Mouse (Mus musculus) forebrain, embryonic 10.5 days (tissue): ENCODE measurements around the gene Ly86. TPM values are rescaled to one million over a fixed set of nuclear protein-coding genes. Genes with fewer than 3 reads are reported as not detected.

Source experiments
- DNase-seq: peaks from one replicate; pipeline ENCODE4 v3.0.0-alpha.2; 2017; ENCODE audit warnings: low spot score; ENCODE audit errors: extremely low spot score
- H3K27ac ChIP-seq: fragments of 300-500 bp; sonication (generic); 2 replicates; pipeline ENCODE4 v1.5.1; 2016; ENCODE audit warnings: mild to moderate bottlenecking
- H3K27me3 ChIP-seq: fragments of 300-500 bp; sonication (generic); 2 replicates; pipeline ENCODE4 v1.6.1; 2016; ENCODE audit warnings: mild to moderate bottlenecking; ENCODE audit not compliant: poor library complexity, severe bottlenecking
- H3K36me3 ChIP-seq: fragments of 300-500 bp; sonication (generic); replicated peaks from 2 replicates; pipeline ENCODE4 v1.6.1; 2016; ENCODE audit warnings: mild to moderate bottlenecking, moderate library complexity
- H3K4me1 ChIP-seq: fragments of 300-500 bp; sonication (generic); 2 replicates; pipeline ENCODE4 v1.6.1; 2016
- H3K4me3 ChIP-seq: fragments of 300-500 bp; sonication (generic); 2 replicates; pipeline ENCODE4 v1.5.1; 2016; ENCODE audit warnings: mild to moderate bottlenecking, moderate library complexity
- H3K9me3 ChIP-seq: fragments of 300-500 bp; sonication (generic); 2 replicates; pipeline ENCODE4 v1.6.1; 2016; ENCODE audit warnings: mild to moderate bottlenecking, moderate library complexity
- WGBS: fragments of 180-500 bp; shearing (Covaris S2); methylation state at CpG from one replicate; pipeline ENCODE4 v1.1.7; 2016; 5-methylcytosine and 5-hydroxymethylcytosine counted together
- polyA plus RNA-seq: library from polyadenylated mRNA; unstranded; fragments of >200 nt; fragmentation: Nextera tagmentation; extraction: Ambion mirVana; gene quantifications from 2 replicates; pipeline ENCODE4 v1.2.1, GENCODE M21; 2016

Gene Ly86
- polyA plus RNA-seq, 1 experiment from 2014 or later, result 4.2 TPM

DNA sequence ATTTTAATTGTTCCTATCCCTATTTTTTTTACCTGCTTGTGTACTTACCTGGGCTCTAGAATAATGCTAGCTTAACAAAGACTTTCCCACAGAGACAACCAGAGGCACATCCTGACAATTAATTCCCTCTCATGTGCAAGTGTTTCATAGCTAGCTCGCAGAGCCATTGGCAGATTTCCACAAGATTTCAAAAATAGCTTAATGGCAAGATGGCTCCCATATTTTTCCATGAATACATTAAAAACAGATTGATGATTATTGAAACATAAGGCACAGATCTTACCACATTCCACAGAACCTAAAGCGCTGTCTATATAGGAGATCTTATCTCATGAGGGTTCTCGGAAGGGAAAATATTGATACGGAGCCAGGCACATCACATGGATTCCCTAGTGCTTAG lies 93.8 kb downstream of the Ly86 start:
- WGBS, result 94% methylated on average over 4 of the region's 4 CpGs
- Histone ChIP-seq H3K27me3 (peaks cover 92% of the 10 kb centered on the region), H3K9me3 (no peaks in the 10 kb centered on the region), H3K4me3 (no peak overlapping the region), H3K36me3 (no peaks in the 10 kb centered on the region), H3K27ac (no peak overlapping the region), H3K4me1 (peaks cover 36% of the 10 kb centered on the region)
- DNase-seq, result no peak

DNA sequence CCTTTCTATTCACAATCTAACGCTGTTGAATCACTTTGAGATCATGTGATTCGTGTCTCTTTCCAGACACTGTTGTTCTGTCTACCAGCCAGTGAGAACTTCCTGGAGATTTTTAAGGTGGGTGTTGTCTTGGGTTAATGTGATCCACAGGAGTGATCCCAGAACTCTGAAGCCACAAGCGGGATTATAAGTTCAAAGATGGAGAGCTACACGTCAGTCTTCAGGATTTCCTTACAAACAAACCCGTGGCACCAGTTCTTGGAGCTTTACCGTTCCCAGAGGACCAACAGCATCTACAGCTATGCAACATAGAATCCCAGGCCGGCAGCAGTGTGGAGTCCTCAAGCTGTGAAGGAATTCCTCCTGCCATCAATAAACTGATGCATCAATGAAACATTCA lies 94.5 kb downstream of the Ly86 start:
- Histone ChIP-seq H3K27ac (no peak overlapping the region), H3K4me3 (no peak overlapping the region), H3K9me3 (no peaks in the 10 kb centered on the region), H3K36me3 (no peaks in the 10 kb centered on the region), H3K4me1 (peaks cover 34% of the 10 kb centered on the region), H3K27me3 (peaks cover 89% of the 10 kb centered on the region)
- no peak for DNase-seq
- WGBS, result 79% methylated on average over 7 of the region's 7 CpGs

DNA sequence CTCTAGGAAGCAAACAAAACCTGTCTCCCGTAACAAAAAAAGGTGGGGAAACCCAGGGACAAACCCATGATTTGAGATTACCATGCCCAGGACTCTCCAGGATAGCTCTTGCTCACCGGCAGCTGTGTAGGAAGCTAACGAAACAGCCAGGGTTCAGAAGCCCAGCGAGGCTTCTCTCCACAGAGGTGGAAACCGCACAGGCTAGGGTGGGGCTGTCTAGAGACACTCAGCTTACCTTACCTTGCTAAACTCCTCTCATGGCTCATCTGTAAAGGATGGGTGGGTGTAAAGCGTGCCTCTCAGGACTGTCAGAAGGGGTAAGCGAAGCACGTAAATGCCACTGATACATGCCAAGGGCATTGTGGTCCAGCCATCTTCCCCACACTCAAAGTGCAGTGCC lies 94.9 kb downstream of the Ly86 start:
- 72% methylated on average over 8 of the region's 8 CpGs for WGBS
- H3K27me3 ChIP-seq, result peaks cover 84% of the 10 kb centered on the region
- no peak overlapping the region for H3K27ac ChIP-seq
- H3K4me3 ChIP-seq, result no peak overlapping the region
- H3K9me3 ChIP-seq, result no peaks in the 10 kb centered on the region
- no peaks in the 10 kb centered on the region for H3K36me3 ChIP-seq
- H3K4me1 ChIP-seq, result peaks cover 30% of the 10 kb centered on the region
- DNase-seq, result no peak

DNA sequence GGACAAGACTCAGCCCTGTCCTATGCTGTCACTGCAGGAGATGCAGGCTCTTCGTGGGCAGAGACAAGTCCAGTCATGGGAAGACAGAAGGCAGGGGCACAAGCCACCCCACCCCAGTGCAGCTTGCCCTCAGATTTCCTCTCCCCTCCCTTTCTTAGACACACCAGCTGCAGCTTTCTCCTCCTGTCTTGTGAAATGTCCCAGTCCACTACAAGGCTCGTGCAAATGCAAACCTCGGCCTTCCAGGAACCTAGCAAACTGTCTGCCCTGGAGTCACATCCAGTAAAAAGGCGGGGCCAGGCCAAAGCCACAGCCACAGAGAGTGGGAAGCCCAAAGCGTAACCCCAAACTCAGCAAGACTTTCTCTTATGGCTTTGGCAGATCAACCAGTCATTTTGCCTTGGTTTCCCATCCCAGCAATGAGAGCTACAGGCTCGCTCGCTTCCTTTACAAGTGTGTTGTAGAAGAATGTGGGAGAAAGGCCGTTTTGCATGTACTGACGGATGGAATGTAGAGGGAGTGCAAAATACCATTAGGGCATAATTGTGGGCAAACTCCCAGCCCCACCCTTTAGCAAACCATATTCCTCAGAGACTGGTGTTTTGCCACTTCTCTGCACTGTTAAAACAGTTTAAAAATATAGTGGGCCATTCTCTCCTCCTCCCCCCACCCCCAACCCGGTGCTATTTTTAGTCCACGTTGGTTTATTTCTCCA lies 95.7 kb downstream of the Ly86 start:
- Histone ChIP-seq H3K27ac (no peak overlapping the region), H3K27me3 (peaks cover 76% of the 10 kb centered on the region), H3K4me3 (no peak overlapping the region), H3K9me3 (no peaks in the 10 kb centered on the region), H3K36me3 (no peaks in the 10 kb centered on the region), H3K4me1 (peaks cover 30% of the 10 kb centered on the region)
- WGBS, result 70% methylated on average over 11 of the region's 11 CpGs
- no peak for DNase-seq

DNA sequence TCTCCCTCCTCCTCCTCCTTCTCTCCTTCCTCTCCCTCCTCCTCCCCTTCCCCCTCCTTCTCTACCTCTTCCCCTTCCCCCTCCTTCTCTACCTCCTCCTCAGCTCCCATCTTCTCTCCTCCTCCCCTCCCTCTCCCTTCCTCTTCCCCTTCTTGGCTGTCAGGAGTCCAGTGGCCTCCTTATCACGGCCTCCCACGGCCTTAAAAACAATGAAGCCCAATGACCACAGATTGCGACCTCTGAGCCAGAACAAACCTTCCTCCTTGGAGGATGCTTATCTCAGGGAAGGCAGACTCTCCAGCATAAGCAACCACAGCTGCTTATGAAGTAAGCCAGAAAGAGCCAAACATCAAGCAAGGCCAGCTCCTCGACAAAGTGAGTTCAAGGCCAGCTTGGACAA lies 97.0 kb downstream of the Ly86 start:
- WGBS, result 25% methylated on average over 4 of the region's 4 CpGs
- Histone ChIP-seq H3K36me3 (no peaks in the 10 kb centered on the region), H3K27ac (no peak overlapping the region), H3K27me3 (peaks cover 66% of the 10 kb centered on the region), H3K4me1 (peaks cover 19% of the 10 kb centered on the region), H3K9me3 (no peaks in the 10 kb centered on the region), H3K4me3 (no peak overlapping the region)
- DNase-seq, result no peak

DNA sequence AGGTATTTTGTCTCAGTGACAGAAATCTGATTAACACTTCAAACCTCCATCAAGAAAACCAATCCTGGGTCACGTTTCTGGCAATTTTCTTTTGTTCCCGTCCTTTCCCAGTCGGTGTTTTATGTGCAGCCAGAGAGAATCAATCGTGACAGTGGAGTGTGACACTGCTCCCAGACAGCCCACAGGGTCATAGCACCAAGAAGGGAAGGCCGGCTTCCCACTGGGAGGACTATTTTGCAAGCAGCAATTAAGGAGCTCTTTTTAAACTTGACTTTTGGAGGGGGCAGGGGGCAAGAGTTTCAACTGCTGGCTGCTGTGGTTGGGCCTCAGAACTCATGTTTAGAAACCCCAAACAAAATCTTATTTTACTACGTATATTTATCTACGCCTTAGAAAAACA lies 97.5 kb downstream of the Ly86 start:
- Histone ChIP-seq H3K27me3 (peaks cover 61% of the 10 kb centered on the region), H3K9me3 (no peaks in the 10 kb centered on the region), H3K4me3 (no peak overlapping the region), H3K4me1 (peaks cover 19% of the 10 kb centered on the region), H3K36me3 (no peaks in the 10 kb centered on the region), H3K27ac (no peak overlapping the region)
- 45% methylated on average over 7 of the region's 7 CpGs for WGBS
- no peak for DNase-seq

DNA sequence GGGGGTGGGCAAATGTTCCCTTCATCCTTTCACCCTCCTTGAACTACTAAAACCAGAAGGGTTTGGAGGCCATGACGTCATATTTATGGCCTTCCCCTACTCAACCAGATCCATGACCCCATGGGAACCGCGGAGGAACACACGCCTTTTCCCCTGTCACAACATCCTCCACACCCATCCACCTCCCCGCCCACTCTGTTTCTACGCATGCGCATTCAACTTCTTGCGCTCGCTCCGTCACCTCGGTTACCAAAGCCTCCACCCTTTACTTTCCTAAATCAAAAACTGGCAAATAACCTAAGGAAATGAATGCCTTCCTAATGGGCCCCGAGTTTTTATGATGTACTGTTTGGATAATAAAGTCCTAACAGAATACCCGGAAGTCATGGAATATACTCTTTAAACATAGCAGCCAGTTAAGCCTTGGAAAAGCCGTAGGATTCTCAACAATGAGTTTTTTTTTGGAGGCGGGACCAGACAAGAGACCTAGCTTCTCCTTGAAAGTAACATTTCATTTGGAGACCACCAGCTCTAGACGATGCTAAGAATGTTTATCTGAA lies 101.8 kb downstream of the Ly86 start:
- H3K27ac ChIP-seq, result no peak overlapping the region
- DNase-seq, result no peak
- H3K27me3 ChIP-seq, result peaks cover 30% of the 10 kb centered on the region
- H3K9me3 ChIP-seq, result no peaks in the 10 kb centered on the region
- 91% methylated on average over 16 of the region's 16 CpGs for WGBS
- H3K4me1 ChIP-seq, result peaks cover 12% of the 10 kb centered on the region
- no peak overlapping the region for H3K4me3 ChIP-seq
- H3K36me3 ChIP-seq, result no peaks in the 10 kb centered on the region

DNA sequence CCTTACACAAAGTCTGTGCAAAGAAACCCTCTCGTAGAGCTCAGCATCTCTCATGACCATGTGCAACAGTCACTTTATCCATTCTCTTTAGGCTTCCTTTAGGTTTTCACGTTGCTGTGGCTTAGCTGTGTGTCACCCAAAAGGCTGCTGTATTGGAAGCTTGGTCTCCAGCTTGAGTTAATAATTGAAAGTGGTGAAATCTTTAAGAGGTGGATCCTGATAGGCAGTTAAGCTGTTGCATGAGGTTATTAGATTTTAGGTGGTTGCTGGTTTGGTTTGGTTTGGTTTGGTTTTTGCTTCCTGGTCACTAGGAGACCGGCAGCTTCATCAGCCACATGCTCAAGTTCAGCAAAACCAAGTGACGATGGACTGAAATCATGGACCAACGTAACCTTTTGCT lies 106.0 kb downstream of the Ly86 start:
- H3K27me3 ChIP-seq, result peaks cover 33% of the 10 kb centered on the region
- no peaks in the 10 kb centered on the region for H3K36me3 ChIP-seq
- no peaks in the 10 kb centered on the region for H3K9me3 ChIP-seq
- peaks cover 32% of the 10 kb centered on the region for H3K4me1 ChIP-seq
- no peak overlapping the region for H3K4me3 ChIP-seq
- no peak overlapping the region for H3K27ac ChIP-seq
- 87% methylated on average over 5 of the region's 5 CpGs for WGBS
- DNase-seq, result no peak

DNA sequence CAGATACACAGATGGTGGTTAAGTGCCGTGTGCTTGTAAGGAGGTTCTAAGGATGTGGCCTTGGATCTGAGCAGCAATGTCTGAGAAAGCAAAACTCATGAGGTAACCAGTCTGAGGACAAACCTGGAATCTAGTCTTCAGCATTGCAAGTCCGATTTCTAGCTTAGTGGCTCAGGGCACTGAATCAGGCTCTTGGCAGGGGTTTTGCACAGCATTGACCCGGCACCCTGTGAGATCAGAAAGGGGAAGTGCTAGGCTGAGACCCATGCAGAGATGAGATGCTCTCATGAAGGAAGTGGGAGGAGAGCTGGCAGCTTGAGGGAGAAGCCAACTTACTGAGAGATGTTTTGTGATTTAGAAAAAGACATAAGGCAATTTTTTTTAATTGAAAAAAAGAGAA lies 106.5 kb downstream of the Ly86 start:
- DNase-seq, result no peak
- 68% methylated on average over 3 of the region's 3 CpGs for WGBS

DNA sequence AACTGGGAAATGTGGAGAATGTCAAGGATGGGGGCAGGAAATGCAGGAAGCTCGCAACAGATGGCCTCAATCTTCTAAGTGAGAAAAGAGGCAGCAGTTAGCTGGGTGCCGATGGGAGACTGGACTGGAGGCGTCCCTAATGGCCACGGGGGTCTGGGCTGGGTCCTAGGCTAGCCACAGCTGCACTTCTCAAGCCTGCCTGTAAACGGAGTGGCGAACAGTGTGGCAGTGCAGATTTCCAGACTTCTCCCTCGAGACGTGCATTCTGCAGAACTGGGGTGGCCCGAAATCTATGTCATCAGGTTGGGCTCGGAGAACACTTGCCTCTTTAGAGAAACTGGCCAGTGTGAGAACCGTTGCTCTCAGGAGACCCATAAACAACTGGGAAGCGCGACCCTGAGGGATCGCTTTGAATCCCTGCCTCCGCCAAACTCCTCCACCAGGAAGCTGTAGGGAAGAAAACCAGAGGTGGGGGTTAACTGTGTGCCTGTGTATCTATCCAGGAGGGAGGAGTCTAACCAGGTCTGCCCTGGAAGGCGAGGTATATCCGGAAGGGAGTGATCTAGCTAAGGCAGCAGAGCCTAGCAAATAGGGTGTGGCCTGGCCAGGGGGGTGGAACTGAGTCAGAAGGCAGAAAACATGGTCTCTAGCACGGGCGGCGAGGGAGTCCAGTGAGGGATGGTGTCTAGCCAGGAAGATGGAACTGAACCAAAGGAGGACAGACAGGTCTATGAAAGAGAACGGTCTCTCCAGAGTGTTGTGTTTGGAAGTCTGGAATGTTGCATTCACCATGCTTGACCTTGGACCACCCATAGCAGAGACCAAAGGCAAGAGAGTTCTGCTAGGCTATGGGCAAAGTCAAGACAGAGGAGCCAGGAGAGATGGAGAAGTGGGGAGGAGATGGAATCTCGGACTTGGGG lies 107.3 kb downstream of the Ly86 start:
- H3K4me1 ChIP-seq, result peaks cover 43% of the 10 kb centered on the region
- 3% methylated on average over 22 of the region's 22 CpGs for WGBS
- no peaks in the 10 kb centered on the region for H3K36me3 ChIP-seq
- peak overlapping the region; percentile 48 for H3K4me3 ChIP-seq
- peak; percentile 37 for DNase-seq
- no peaks in the 10 kb centered on the region for H3K9me3 ChIP-seq
- peaks cover 31% of the 10 kb centered on the region for H3K27me3 ChIP-seq
- H3K27ac ChIP-seq, result peak overlapping the region; percentile 58

More for the DNA sequence above, 106.5 kb downstream of the Ly86 start:
- H3K4me3 ChIP-seq, result no peak overlapping the region
- no peak overlapping the region for H3K27ac ChIP-seq
- H3K9me3 ChIP-seq, result no peaks in the 10 kb centered on the region
- H3K27me3 ChIP-seq, result peaks cover 31% of the 10 kb centered on the region
- H3K36me3 ChIP-seq, result no peaks in the 10 kb centered on the region
- H3K4me1 ChIP-seq, result peaks cover 35% of the 10 kb centered on the region

DNA sequence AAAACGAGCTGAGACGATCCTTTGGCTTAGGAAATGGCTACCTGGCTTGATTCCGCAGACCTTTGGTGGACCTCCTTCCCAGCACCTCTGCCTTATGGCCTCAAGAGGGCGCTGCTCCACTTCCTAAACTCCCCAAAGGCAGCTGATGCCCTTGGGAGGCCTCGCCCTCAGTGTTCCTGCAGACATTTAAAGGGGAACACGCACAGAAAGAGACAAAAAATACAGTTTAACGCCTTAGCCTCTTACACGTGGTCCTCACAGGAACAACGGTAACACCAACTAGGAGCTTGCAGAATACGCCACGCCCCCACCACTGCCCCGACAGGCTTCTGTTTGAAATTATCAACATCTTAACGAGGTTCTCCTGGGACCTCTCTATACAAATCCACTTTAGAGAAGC lies 108.2 kb downstream of the Ly86 start:
- H3K36me3 ChIP-seq, result no peaks in the 10 kb centered on the region
- H3K4me3 ChIP-seq, result peak overlapping the region; percentile 48; the same call in 1 of the 2 replicates
- DNase-seq, result peak; percentile 79
- H3K9me3 ChIP-seq, result no peaks in the 10 kb centered on the region
- peaks cover 45% of the 10 kb centered on the region for H3K4me1 ChIP-seq
- 5% methylated on average over 13 of the region's 13 CpGs for WGBS
- peaks cover 31% of the 10 kb centered on the region for H3K27me3 ChIP-seq
- H3K27ac ChIP-seq, result peak overlapping the region; percentile 59

DNA sequence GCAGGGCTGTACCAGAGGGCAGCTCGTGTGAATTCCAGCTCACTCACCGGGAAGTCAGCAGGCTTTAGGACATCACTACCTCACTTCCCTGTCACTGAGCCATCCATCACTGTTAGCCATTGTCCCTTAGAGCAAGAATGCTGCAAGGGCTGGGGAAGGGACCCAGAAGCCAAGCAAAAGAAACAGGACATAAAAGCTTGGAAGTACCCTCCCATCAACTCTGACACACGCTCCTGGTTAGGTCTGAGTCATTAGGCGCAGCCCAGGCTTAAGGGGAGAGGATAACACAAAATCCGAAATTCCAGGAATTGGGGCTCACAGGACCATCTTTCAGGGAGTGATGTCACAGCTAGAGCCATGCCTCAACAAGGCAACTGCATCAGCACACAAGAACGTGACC lies 109.3 kb downstream of the Ly86 start:
- Histone ChIP-seq H3K27me3 (peaks cover 31% of the 10 kb centered on the region), H3K36me3 (no peaks in the 10 kb centered on the region), H3K27ac (no peak overlapping the region), H3K4me3 (no peak overlapping the region), H3K4me1 (peaks cover 45% of the 10 kb centered on the region), H3K9me3 (no peaks in the 10 kb centered on the region)
- WGBS, result 57% methylated on average over 6 of the region's 6 CpGs
- no peak for DNase-seq

DNA sequence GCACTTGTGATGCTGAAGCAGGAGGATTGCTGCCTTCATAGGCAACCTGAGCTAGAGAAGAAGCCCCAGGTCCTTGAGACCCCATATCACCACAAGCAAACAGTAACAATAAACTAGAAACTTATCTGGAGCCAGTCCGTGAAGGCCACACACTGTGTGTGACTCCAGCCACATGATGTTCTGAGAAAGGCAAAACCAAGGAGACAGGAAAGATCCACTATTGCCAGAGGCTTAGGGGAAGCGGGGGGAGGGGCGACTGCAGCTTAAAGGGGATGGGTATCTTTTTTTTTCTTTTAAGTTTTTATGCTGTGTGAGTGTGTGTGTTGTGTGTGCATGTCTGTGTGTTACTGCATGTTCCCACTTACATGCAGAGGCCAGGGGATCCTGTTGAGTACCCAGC lies 110.6 kb downstream of the Ly86 start:
- Histone ChIP-seq H3K4me3 (no peak overlapping the region), H3K27me3 (peaks cover 31% of the 10 kb centered on the region), H3K9me3 (no peaks in the 10 kb centered on the region), H3K36me3 (no peaks in the 10 kb centered on the region), H3K4me1 (peaks cover 45% of the 10 kb centered on the region), H3K27ac (no peak overlapping the region)
- no peak for DNase-seq
- WGBS, result 80% methylated on average over 3 of the region's 3 CpGs
